Mouse (Mus musculus): ENCODE results near the gene Tnr. TPM values are rescaled to one million over a fixed set of nuclear protein-coding genes. Genes with fewer than 3 reads are reported as not detected.

Tnr gene
- total and polyA plus RNA-seq, 3 experiments, result not detected

DNA sequence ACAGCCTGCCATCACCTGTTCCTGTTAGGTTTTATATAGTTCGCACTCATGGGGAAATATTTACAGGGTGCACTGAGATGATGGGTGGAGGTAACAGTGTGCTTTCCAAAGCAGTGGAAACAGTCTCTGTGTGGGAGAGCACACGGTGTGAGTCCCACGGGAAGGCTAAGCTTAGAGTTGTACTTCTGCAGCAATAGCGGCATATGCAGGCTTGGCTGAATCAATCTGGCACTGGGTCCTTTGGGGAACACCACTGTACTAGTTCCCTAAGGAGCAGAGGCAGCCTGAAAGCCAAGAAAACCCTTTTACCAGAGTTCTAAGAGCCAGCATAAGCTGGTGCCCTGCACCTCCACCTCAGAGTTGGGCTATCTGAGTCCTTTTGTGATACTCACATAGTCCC is 115.8 kb downstream of the Tnr start:
- Histone ChIP-seq H3K79me2 (replicated peaks; ENCODE audit: control insufficient read depth, extremely low read depth, insufficient read depth, poor library complexity, severe bottlenecking) (no peaks in the 10 kb centered on the region), H3K27ac (ENCODE audit: insufficient read depth, low read depth) (no peak overlapping the region), H3K9me3 (replicated peaks; ENCODE audit: low read length) (no peaks in the 10 kb centered on the region), H3K4me2 (ENCODE audit: insufficient read depth, low read depth, poor library complexity, severe bottlenecking) (no peak overlapping the region), H3K36me3 (replicated peaks in 1 of 2; ENCODE audit: control insufficient read depth in 1 of 2, insufficient read depth in 1 of 2, low read length in 1 of 2) (no peaks in the 10 kb centered on the region), H3K4me1 (ENCODE audit: control insufficient read depth in 1 of 2, insufficient read depth in 2 of 2) (no peaks in the 10 kb centered on the region), H3K27me3 (replicated peaks) (peaks cover 87% of the 10 kb centered on the region), H3K4me3 (replicated peaks in 1 of 3; ENCODE audit: low read depth in 2 of 3, low read length in 2 of 3, poor library complexity in 1 of 3) (no peak overlapping the region), H3K9ac (ENCODE audit: insufficient read depth, low read depth) (no peak overlapping the region)
- dilution Hi-C loops (cut with MboI; ENCODE audit: extremely low pct_ligation_motif_present, extremely low pct_unique_long_range_greater_than_20kb, low sequenced_read_pairs) (no loop called here), in situ Hi-C loops (cut with MboI; ENCODE audit: low pct_ligation_motif_present, low pct_unique_long_range_greater_than_20kb, low sequenced_read_pairs) (no loop called here)
- TF ChIP-seq BHLHE40 (IDR thresholded peaks at IDR 0.05; ENCODE audit: low read depth, low read length) (no peak), KAT2A (IDR thresholded peaks at IDR 0.05; ENCODE audit: insufficient replicate concordance, low read length) (no peak), IRF4 (IDR thresholded peaks at IDR 0.05; ENCODE audit: low read depth, low read length) (no peak), PAX5 (IDR thresholded peaks at IDR 0.05; ENCODE audit: low read length) (no peak), RAD21 (IDR thresholded peaks at IDR 0.05; ENCODE audit: low read depth, low read length) (no peak), MEF2A (IDR thresholded peaks at IDR 0.05; ENCODE audit: borderline replicate concordance, low read depth, low read length) (no peak), JUN (IDR thresholded peaks at IDR 0.05; ENCODE audit: insufficient read depth, low read depth, low read length) (no peak), CTCF (conservative IDR thresholded peaks at IDR 0.05 in 1 of 2, IDR thresholded peaks at IDR 0.05 in 1 of 2; ENCODE audit: low read depth in 2 of 2, low read length in 2 of 2) (no peak), MXI1 (IDR thresholded peaks at IDR 0.05; ENCODE audit: low read depth, low read length) (no peak), MAFK (IDR thresholded peaks at IDR 0.05; ENCODE audit: insufficient replicate concordance, low read length) (no peak), HCFC1 (IDR thresholded peaks at IDR 0.05; ENCODE audit: low read depth, low read length) (no peak), ELF1 (IDR thresholded peaks at IDR 0.05; ENCODE audit: low read depth, low read length) (no peak), RCOR1 (conservative IDR thresholded peaks at IDR 0.05; ENCODE audit: low read depth, low read length) (no peak), CHD2 (IDR thresholded peaks at IDR 0.05; ENCODE audit: low read length) (no peak)
- no peak for DNase-seq (ENCODE audit: extremely low read depth)

DNA sequence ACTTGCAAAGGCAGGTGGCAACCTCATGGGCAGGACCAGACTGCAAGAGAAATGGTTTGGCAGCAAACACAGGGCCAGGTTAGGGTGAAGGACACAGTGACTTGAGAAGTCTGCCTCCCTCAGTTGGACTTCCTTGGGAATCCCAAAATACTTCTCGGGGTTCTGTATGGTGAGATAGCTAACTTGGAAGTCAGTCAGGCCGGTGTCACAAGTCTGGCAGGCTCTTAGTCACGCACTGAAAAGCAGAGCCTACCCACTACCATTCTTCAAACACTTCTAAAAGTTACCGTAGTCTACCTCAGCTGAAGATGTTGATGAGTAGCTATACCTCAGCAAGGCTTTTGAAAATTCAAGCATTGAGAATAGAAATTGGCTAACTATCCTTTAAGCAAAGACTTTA is 122.2 kb downstream of the Tnr start:
- TF ChIP-seq ETS1 (conservative IDR thresholded peaks at IDR 0.05; ENCODE audit: low read depth, low read length), result no peak
- TF ChIP-seq USF2 (conservative IDR thresholded peaks at IDR 0.05; ENCODE audit: low read depth, low read length), result no peak
- no peak for TF ChIP-seq ELF1 (IDR thresholded peaks at IDR 0.05; ENCODE audit: low read depth, low read length)
- no peak for TF ChIP-seq ZKSCAN1 (IDR thresholded peaks at IDR 0.05; ENCODE audit: borderline replicate concordance, low read depth, low read length)
- no peak for TF ChIP-seq NRF1 (IDR thresholded peaks at IDR 0.05; ENCODE audit: low read depth, low read length)
- TF ChIP-seq JUND (conservative IDR thresholded peaks at IDR 0.05; ENCODE audit: low read depth, low read length), result no peak
- TF ChIP-seq MEF2A (IDR thresholded peaks at IDR 0.05; ENCODE audit: borderline replicate concordance, low read depth, low read length), result no peak
- no peak for TF ChIP-seq MAFK (IDR thresholded peaks at IDR 0.05; ENCODE audit: insufficient replicate concordance, low read length)
- no peak for TF ChIP-seq CTCF (conservative IDR thresholded peaks at IDR 0.05 in 1 of 2, IDR thresholded peaks at IDR 0.05 in 1 of 2; ENCODE audit: low read depth in 2 of 2, low read length in 2 of 2)
- TF ChIP-seq E2F4 (IDR thresholded peaks at IDR 0.05; ENCODE audit: insufficient replicate concordance, low read depth, low read length), result no peak
- TF ChIP-seq ZNF384 (IDR thresholded peaks at IDR 0.05; ENCODE audit: low read depth, low read length), result no peak
- TF ChIP-seq KAT2A (IDR thresholded peaks at IDR 0.05; ENCODE audit: insufficient replicate concordance, low read length), result no peak
- no peak for TF ChIP-seq MAX (IDR thresholded peaks at IDR 0.05; ENCODE audit: low read length)
- Histone ChIP-seq H3K9me3 (replicated peaks; ENCODE audit: low read length) (no peaks in the 10 kb centered on the region), H3K27ac (ENCODE audit: insufficient read depth, low read depth) (no peak overlapping the region), H3K4me1 (ENCODE audit: control insufficient read depth in 1 of 2, insufficient read depth in 2 of 2) (no peaks in the 10 kb centered on the region), H3K79me2 (replicated peaks; ENCODE audit: control insufficient read depth, extremely low read depth, insufficient read depth, poor library complexity, severe bottlenecking) (no peaks in the 10 kb centered on the region), H3K9ac (ENCODE audit: insufficient read depth, low read depth) (no peak overlapping the region), H3K4me3 (replicated peaks in 1 of 3; ENCODE audit: low read depth in 2 of 3, low read length in 2 of 3, poor library complexity in 1 of 3) (no peak overlapping the region), H3K36me3 (replicated peaks in 1 of 2; ENCODE audit: control insufficient read depth in 1 of 2, insufficient read depth in 1 of 2, low read length in 1 of 2) (no peaks in the 10 kb centered on the region), H3K27me3 (replicated peaks) (peaks cover 91% of the 10 kb centered on the region), H3K4me2 (ENCODE audit: insufficient read depth, low read depth, poor library complexity, severe bottlenecking) (no peak overlapping the region)
- no peak for DNase-seq (ENCODE audit: extremely low read depth)
- in situ Hi-C loops (cut with MboI; ENCODE audit: low pct_ligation_motif_present, low pct_unique_long_range_greater_than_20kb, low sequenced_read_pairs), result no loop called here
- dilution Hi-C loops (cut with MboI; ENCODE audit: extremely low pct_ligation_motif_present, extremely low pct_unique_long_range_greater_than_20kb, low sequenced_read_pairs), result no loop called here

Data from CH12.LX (cell line).